Mouse (Mus musculus): ENCODE results near the gene Camk1d. TPM values are rescaled to one million over a fixed set of nuclear protein-coding genes. Genes with fewer than 3 reads are reported as not detected.

Camk1d gene
- polyA plus RNA-seq, 1 experiment = 9.8 TPM

DNA sequence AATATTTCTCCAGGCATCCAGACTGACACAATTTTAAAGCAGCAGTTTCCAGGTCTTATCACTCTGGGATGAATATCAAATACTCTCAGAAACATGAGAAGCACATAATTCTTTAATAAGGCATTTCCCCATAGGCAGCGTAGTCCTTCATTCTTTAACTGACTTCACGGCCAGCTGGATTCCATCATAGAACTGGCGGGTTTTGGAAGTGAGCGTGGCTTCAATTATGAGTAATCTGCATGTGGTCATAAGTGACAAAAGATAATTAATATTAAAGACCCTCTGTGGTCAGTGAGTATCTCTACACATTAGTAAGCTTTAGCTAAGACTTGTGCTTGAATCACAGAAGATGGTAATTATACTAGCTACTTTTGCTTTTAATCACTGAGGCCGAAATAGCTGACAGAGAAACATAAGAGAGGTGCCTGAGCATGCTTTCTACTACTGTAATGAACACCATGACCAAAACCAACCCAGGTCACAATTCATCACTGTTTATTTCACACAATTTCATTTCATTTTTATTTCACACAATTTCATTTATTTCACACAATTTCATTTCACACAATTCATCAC is 293.6 kb downstream of the Camk1d start:
- Histone ChIP-seq H3K4me3 (replicated peaks; ENCODE audit: control insufficient read depth, low read depth, low read length) (no peak overlapping the region), H3K27ac (ENCODE audit: control insufficient read depth, insufficient read depth, low read depth, low read length, poor library complexity) (no peak overlapping the region), H3K4me1 (ENCODE audit: control insufficient read depth, insufficient read depth, low read length) (peaks cover 3% of the 10 kb centered on the region)
- TF ChIP-seq CTCF (IDR thresholded peaks at IDR 0.05; ENCODE audit: control insufficient read depth, insufficient read depth, low read length) = no peak
- no peak for TF ChIP-seq POLR2A (IDR thresholded peaks at IDR 0.05; ENCODE audit: borderline replicate concordance, control insufficient read depth, low read depth, low read length)
- 82% methylated on average over 5 of the region's 5 CpGs for WGBS

GRCm38 (mm10) chr2:5418802-5419201 is 295.5 kb downstream of the Camk1d start:
- Histone ChIP-seq H3K4me1 (ENCODE audit: control insufficient read depth, insufficient read depth, low read length) (peaks cover 3% of the 10 kb centered on the region), H3K27ac (ENCODE audit: control insufficient read depth, insufficient read depth, low read depth, low read length, poor library complexity) (no peak overlapping the region), H3K4me3 (replicated peaks; ENCODE audit: control insufficient read depth, low read depth, low read length) (no peak overlapping the region)
- 80% methylated on average over 4 of the region's 4 CpGs for WGBS
- TF ChIP-seq POLR2A (IDR thresholded peaks at IDR 0.05; ENCODE audit: borderline replicate concordance, control insufficient read depth, low read depth, low read length) (no peak), CTCF (IDR thresholded peaks at IDR 0.05; ENCODE audit: control insufficient read depth, insufficient read depth, low read length) (no peak)

DNA sequence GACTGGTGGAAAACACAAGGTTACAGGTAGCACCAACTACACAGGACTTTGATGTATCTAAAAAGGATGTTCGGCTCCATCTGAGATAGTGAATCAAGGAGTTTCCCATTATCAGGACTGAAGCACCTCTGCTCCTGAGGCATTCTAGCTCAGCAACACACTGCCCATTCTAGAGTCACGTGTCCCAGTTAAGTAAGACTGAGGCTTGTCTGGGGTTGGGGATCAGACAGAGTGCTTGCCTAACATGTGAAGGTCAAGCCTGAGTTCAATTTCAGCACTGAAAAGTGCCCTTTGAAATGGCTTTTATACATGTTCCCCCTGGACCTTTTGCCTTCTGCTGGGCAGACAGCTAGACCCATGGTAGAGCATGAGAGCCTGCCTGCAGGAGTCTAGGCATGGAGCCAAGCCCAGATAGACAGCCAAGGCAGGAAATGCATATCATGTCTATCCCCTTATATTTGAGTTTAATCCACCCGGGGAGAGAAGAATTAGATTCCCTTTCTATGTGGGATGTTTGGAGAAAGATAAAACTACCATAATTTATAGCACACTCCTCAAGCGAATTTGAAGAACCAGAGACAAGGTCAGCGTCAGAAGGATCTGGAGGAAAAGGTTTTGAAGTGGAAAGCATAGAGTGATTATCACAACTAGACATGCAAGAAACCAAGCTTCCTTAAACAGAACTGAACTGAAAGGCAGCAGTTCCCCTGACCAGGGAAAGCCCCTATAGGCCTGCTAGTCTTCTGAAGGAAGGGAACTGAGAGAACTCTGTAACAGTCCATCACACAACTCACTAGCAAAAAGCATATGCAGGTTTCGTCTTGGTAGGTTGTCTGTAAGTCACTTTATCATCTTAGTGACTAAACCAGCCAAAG is 296.9 kb downstream of the Camk1d start:
- WGBS = 26% methylated on average over 6 of the region's 6 CpGs
- H3K4me1 ChIP-seq (ENCODE audit: control insufficient read depth, insufficient read depth, low read length) = peaks cover 3% of the 10 kb centered on the region
- TF ChIP-seq POLR2A (IDR thresholded peaks at IDR 0.05; ENCODE audit: borderline replicate concordance, control insufficient read depth, low read depth, low read length) (no peak), CTCF (IDR thresholded peaks at IDR 0.05; ENCODE audit: control insufficient read depth, insufficient read depth, low read length) (no peak)
- no peak overlapping the region for H3K4me3 ChIP-seq (replicated peaks; ENCODE audit: control insufficient read depth, low read depth, low read length)
- H3K27ac ChIP-seq (ENCODE audit: control insufficient read depth, insufficient read depth, low read depth, low read length, poor library complexity) = no peak overlapping the region; the same call in 1 of the 2 replicates

DNA sequence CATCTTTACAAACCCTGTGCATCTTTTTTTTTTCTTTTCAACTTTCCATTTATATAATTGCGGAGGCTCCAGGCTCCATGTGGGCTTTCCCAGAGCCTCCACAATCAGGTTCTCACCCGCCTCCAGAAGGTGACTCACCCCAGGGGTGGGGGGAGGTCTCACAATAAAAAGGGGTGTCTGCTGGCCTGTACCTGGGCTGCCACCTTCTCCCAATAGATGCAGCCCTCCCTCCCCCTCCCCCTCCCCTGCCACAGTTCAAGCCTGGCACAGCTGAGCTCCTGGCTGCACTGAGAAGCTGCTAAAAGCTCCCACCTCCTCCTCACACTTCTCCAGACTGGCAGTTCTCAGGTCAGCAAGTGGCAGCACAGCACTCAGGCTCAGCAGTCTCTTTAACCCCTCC is 302.5 kb downstream of the Camk1d start:
- Histone ChIP-seq H3K4me1 (ENCODE audit: control insufficient read depth, insufficient read depth, low read length) (no peaks in the 10 kb centered on the region), H3K4me3 (replicated peaks; ENCODE audit: control insufficient read depth, low read depth, low read length) (no peak overlapping the region), H3K27ac (ENCODE audit: control insufficient read depth, insufficient read depth, low read depth, low read length, poor library complexity) (no peak overlapping the region)
- WGBS = 68% methylated on average over 2 of the region's 2 CpGs
- TF ChIP-seq POLR2A (IDR thresholded peaks at IDR 0.05; ENCODE audit: borderline replicate concordance, control insufficient read depth, low read depth, low read length) = no peak
- TF ChIP-seq CTCF (IDR thresholded peaks at IDR 0.05; ENCODE audit: control insufficient read depth, insufficient read depth, low read length) = no peak

DNA sequence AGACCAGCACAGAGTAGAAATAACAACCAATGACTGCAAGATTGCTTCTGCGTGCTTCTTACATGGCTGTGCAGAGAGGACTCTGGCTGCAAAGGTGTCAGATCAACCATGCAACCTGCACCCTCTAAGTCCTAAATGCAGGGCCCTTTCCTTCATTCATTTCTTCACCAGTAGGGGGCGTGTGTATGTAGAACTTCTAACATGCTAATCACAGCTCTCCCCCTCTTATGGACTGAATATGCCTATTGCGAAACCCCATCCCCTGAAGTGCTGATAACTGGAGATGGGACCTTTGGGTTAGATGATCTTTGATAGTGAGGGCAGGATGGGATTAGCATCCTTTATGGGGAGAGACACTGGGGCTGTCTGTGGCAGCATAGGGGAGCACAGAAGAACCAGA is 310.5 kb downstream of the Camk1d start:
- H3K4me3 ChIP-seq (replicated peaks; ENCODE audit: control insufficient read depth, low read depth, low read length) = no peak overlapping the region
- WGBS = 50% methylated on average over 3 of the region's 3 CpGs
- TF ChIP-seq CTCF (IDR thresholded peaks at IDR 0.05; ENCODE audit: control insufficient read depth, insufficient read depth, low read length) (no peak), POLR2A (IDR thresholded peaks at IDR 0.05; ENCODE audit: borderline replicate concordance, control insufficient read depth, low read depth, low read length) (no peak)
- no peak overlapping the region for H3K27ac ChIP-seq (ENCODE audit: control insufficient read depth, insufficient read depth, low read depth, low read length, poor library complexity)
- no peaks in the 10 kb centered on the region for H3K4me1 ChIP-seq (ENCODE audit: control insufficient read depth, insufficient read depth, low read length)

DNA sequence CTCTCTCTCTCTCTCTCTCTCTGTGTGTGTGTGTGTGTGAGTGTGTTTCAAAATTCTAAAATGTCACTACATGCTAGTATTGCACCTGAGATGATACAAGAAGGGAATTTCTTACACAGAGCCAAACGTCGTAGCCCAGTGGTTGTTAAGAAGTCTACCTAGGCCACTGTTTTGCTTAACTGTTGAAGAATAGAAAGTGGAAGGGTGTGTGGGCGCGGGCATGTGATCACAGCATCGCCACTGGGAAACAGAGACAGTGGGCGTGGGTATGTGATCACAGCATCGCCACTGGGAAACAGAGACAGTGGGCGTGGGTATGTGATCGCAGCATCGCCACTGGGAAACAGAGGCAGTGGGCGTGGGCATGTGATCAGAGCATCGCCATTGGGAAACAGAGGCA is 312.3 kb downstream of the Camk1d start:
- 77% methylated on average over 12 of the region's 12 CpGs for WGBS
- TF ChIP-seq POLR2A (IDR thresholded peaks at IDR 0.05; ENCODE audit: borderline replicate concordance, control insufficient read depth, low read depth, low read length) (no peak), CTCF (IDR thresholded peaks at IDR 0.05; ENCODE audit: control insufficient read depth, insufficient read depth, low read length) (no peak)
- H3K4me1 ChIP-seq (ENCODE audit: control insufficient read depth, insufficient read depth, low read length) = no peaks in the 10 kb centered on the region
- H3K27ac ChIP-seq (ENCODE audit: control insufficient read depth, insufficient read depth, low read depth, low read length, poor library complexity) = no peak overlapping the region
- H3K4me3 ChIP-seq (replicated peaks; ENCODE audit: control insufficient read depth, low read depth, low read length) = no peak overlapping the region

DNA sequence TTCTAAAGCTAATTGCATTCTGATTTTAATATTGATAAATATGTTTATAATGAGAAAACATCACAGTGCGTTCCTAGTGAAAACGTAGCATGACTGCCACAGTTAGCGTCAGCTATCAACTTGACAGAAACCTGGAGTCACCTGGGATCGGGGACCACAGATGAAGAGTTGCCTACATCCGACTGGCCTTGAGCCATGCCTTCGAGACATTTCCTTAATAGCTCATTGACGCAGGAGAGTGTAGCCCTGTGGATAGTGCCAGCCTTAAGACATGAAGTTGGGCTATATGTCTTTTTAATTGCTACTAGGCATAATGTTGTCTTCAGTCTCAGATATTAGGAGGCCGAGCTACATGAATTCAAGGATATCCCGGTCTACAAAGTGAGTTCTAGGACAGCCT is 315.8 kb downstream of the Camk1d start:
- no peak overlapping the region for H3K27ac ChIP-seq (ENCODE audit: control insufficient read depth, insufficient read depth, low read depth, low read length, poor library complexity)
- H3K4me3 ChIP-seq (replicated peaks; ENCODE audit: control insufficient read depth, low read depth, low read length) = no peak overlapping the region
- TF ChIP-seq POLR2A (IDR thresholded peaks at IDR 0.05; ENCODE audit: borderline replicate concordance, control insufficient read depth, low read depth, low read length) = no peak
- TF ChIP-seq CTCF (IDR thresholded peaks at IDR 0.05; ENCODE audit: control insufficient read depth, insufficient read depth, low read length) = no peak
- 87% methylated on average over 9 of the region's 9 CpGs for WGBS
- no peaks in the 10 kb centered on the region for H3K4me1 ChIP-seq (ENCODE audit: control insufficient read depth, insufficient read depth, low read length)

DNA sequence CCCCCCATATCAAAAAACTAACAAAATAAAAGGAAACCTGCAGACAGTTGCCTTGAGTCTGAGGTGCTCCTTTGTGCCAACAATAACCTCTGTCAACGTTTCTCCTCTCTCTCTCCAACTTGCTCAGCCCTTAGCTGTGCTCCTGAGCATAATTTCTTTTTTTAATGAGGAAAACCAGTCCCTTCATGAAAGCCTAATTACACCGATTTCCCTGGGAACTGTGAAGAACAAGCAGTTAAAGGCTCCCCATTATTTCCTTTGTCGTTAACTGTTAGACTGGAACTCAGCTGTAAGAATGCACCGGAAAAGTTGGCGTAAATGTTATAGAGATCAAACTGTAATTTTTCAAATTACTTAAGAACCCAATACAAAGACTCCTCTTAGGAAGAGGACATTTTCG is 316.3 kb downstream of the Camk1d start:
- TF ChIP-seq POLR2A (IDR thresholded peaks at IDR 0.05; ENCODE audit: borderline replicate concordance, control insufficient read depth, low read depth, low read length) = no peak
- no peak for TF ChIP-seq CTCF (IDR thresholded peaks at IDR 0.05; ENCODE audit: control insufficient read depth, insufficient read depth, low read length)
- Histone ChIP-seq H3K27ac (ENCODE audit: control insufficient read depth, insufficient read depth, low read depth, low read length, poor library complexity) (no peak overlapping the region), H3K4me3 (replicated peaks; ENCODE audit: control insufficient read depth, low read depth, low read length) (no peak overlapping the region), H3K4me1 (ENCODE audit: control insufficient read depth, insufficient read depth, low read length) (no peaks in the 10 kb centered on the region)
- WGBS = 82% methylated on average over 6 of the region's 6 CpGs

Measured in bone marrow, adult 2 months (tissue).